Mouse (Mus musculus) myocyte (in vitro differentiated cells): Measurements from ENCODE around the gene Arl2bp.

ENCODE experiments used
- CEBPB ChIP-seq: IDR thresholded peaks from 2 replicates; pipeline ENCODE4 v1.6.1; 2011; ENCODE audit warnings: mild to moderate bottlenecking, moderate library complexity; ENCODE audit not compliant: poor library complexity, insufficient read depth, severe bottlenecking
- E2F4 ChIP-seq: IDR thresholded peaks from one replicate; pipeline ENCODE4 v1.6.1; 2011; ENCODE audit warnings: mild to moderate bottlenecking, control low read depth, moderate library complexity; ENCODE audit not compliant: insufficient read depth
- MAX ChIP-seq: IDR thresholded peaks from one replicate; pipeline ENCODE4 v1.6.1; 2011; ENCODE audit warnings: low read depth, mild to moderate bottlenecking, control low read depth
- MYOD1 ChIP-seq, 3 experiments: IDR thresholded peaks; one replicate each; pipeline ENCODE4 v1.6.1; 2011; ENCODE audit warnings: control low read depth in 2 of 3, low read depth in 2 of 3, mild to moderate bottlenecking in 2 of 3, moderate library complexity in 1 of 3; ENCODE audit not compliant: insufficient read length in 2 of 3, control insufficient read depth in 1 of 3
- MYOG ChIP-seq, 3 experiments: IDR thresholded peaks; one replicate each; pipeline ENCODE4 v1.6.1; 2011; ENCODE audit warnings: control low read depth in 2 of 3, low read depth in 2 of 3, mild to moderate bottlenecking in 2 of 3; ENCODE audit not compliant: insufficient read length in 2 of 3, control insufficient read depth in 1 of 3, insufficient read depth in 1 of 3
- POLR2A ChIP-seq: IDR thresholded peaks from one replicate; pipeline ENCODE4 v1.6.1; 2011; ENCODE audit warnings: low read depth, mild to moderate bottlenecking, control low read depth, moderate library complexity; ENCODE audit not compliant: insufficient read length
- REST ChIP-seq: IDR thresholded peaks from one replicate; pipeline ENCODE4 v1.6.1; 2011; ENCODE audit warnings: mild to moderate bottlenecking, control low read depth, moderate library complexity; ENCODE audit not compliant: insufficient read depth, insufficient read length
- TCF12 ChIP-seq: IDR thresholded peaks from one replicate; pipeline ENCODE4 v1.6.1; 2011; ENCODE audit warnings: mild to moderate bottlenecking, control low read depth; ENCODE audit not compliant: poor library complexity, insufficient read depth, severe bottlenecking
- USF1 ChIP-seq: IDR thresholded peaks from one replicate; pipeline ENCODE4 v1.6.1; 2011; ENCODE audit warnings: low read depth, mild to moderate bottlenecking, control low read depth, moderate library complexity

- TF ChIP-seq MAX (no peak), E2F4 (no peak), POLR2A (no peak), USF1 (no peak), MYOD1 (IDR thresholded peaks at IDR 0.05; ENCODE audit: control insufficient read depth in 1 of 3, insufficient read length in 2 of 3, low read depth in 2 of 3) (no peak), TCF12 (no peak), REST (no peak), CEBPB (no peak), MYOG (IDR thresholded peaks at IDR 0.05; ENCODE audit: control insufficient read depth in 1 of 3, insufficient read depth in 1 of 3, insufficient read length in 2 of 3, low read depth in 2 of 3) (no peak)
These were observed 28.3 kb downstream of the Arl2bp start for GRCm38 (mm10) chr8:94694701-94695100.
